Mouse (Mus musculus) kidney, adult 2 months (tissue): ENCODE measurements around the gene Gjb3.

Experiments used
- CTCF ChIP-seq: fragments of 200-500 bp; conservative IDR thresholded peaks from 2 replicates; pipeline ENCODE4 v1.5.1; 2011; ENCODE audit warnings: low read depth, mild to moderate bottlenecking, control low read depth, low read length, moderate library complexity, mixed read lengths; ENCODE audit not compliant: insufficient read depth, insufficient read length
- POLR2A ChIP-seq: fragments of 200-500 bp; IDR thresholded peaks from one replicate; pipeline ENCODE4 v1.6.1; 2011; ENCODE audit warnings: low read depth, low read length, control low read depth

DNA sequence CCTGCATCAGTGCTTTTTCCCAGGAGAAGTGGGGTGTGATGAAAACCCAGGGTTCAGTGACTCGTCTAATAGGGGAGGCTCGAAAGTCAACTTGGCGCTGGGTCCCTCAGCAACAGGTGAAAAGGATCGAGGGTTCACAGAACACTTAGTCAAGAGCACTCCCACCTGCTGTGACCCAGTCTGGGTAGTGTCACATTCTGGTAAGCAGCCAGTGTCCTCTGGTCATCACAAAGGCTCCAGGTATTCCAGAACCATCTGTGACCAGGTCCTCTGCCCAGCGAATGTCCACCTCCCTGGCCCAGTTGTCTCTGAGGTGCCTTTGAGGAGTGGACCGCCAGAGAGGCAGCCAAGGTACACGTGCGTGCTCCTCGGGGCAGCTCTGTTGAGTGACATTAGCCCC is 19.1 kb downstream of the Gjb3 start:
- TF ChIP-seq CTCF = no peak
- no peak for TF ChIP-seq POLR2A
